Mouse (Mus musculus): ENCODE measurements around the gene Ctr9. TPM values are rescaled to one million over a fixed set of nuclear protein-coding genes. Genes with fewer than 3 reads are reported as not detected.

Gene Ctr9
- total RNA-seq, 1 experiment from 2014 or later: 55.0 TPM

GRCm38 (mm10) chr7:111024068-111024594 is 4.6 kb upstream of the Ctr9 start:
- no peak for ATAC-seq (replicated peaks; ENCODE audit: insufficient number of reproducible peaks, low FRiP score, low TSS enrichment, poor library complexity, severe bottlenecking)

GRCm38 (mm10) chr7:111024912-111025311 is 3.8 kb upstream of the Ctr9 start:
- ATAC-seq (replicated peaks; ENCODE audit: insufficient number of reproducible peaks, low FRiP score, low TSS enrichment, poor library complexity, severe bottlenecking): no peak

- ATAC-seq (replicated peaks; ENCODE audit: insufficient number of reproducible peaks, low FRiP score, low TSS enrichment, poor library complexity, severe bottlenecking): no peak
These were observed 349 bp downstream of the Ctr9 start for GRCm38 (mm10) chr7:111029046-111029553.

- ATAC-seq (replicated peaks; ENCODE audit: insufficient number of reproducible peaks, low FRiP score, low TSS enrichment, poor library complexity, severe bottlenecking): no peak
These were observed 20.2 kb downstream of the Ctr9 start for GRCm38 (mm10) chr7:111048920-111049319.

GRCm38 (mm10) chr7:111049652-111050421 is 21.1 kb downstream of the Ctr9 start:
- peak; percentile 59; the same call in 1 of the 2 replicates for ATAC-seq (replicated peaks; ENCODE audit: insufficient number of reproducible peaks, low FRiP score, low TSS enrichment, poor library complexity, severe bottlenecking)

GRCm38 (mm10) chr7:111055221-111055620 is 26.5 kb downstream of the Ctr9 start:
- no peak for ATAC-seq (replicated peaks; ENCODE audit: insufficient number of reproducible peaks, low FRiP score, low TSS enrichment, poor library complexity, severe bottlenecking)

- no peak for ATAC-seq (replicated peaks; ENCODE audit: insufficient number of reproducible peaks, low FRiP score, low TSS enrichment, poor library complexity, severe bottlenecking)
These were observed 27.4 kb downstream of the Ctr9 start for GRCm38 (mm10) chr7:111055984-111056657.

GRCm38 (mm10) chr7:111059527-111059926 is 30.8 kb downstream of the Ctr9 start:
- no peak for ATAC-seq (replicated peaks; ENCODE audit: insufficient number of reproducible peaks, low FRiP score, low TSS enrichment, poor library complexity, severe bottlenecking)

- ATAC-seq (replicated peaks; ENCODE audit: insufficient number of reproducible peaks, low FRiP score, low TSS enrichment, poor library complexity, severe bottlenecking): no peak
These were observed 34.2 kb downstream of the Ctr9 start for GRCm38 (mm10) chr7:111062971-111063370.

GRCm38 (mm10) chr7:111068181-111068580 is 39.4 kb downstream of the Ctr9 start:
- ATAC-seq (replicated peaks; ENCODE audit: insufficient number of reproducible peaks, low FRiP score, low TSS enrichment, poor library complexity, severe bottlenecking): no peak

- no peak for ATAC-seq (replicated peaks; ENCODE audit: insufficient number of reproducible peaks, low FRiP score, low TSS enrichment, poor library complexity, severe bottlenecking)
These were observed 40.9 kb downstream of the Ctr9 start for GRCm38 (mm10) chr7:111069439-111070166.

- ATAC-seq (replicated peaks; ENCODE audit: insufficient number of reproducible peaks, low FRiP score, low TSS enrichment, poor library complexity, severe bottlenecking): no peak
These were observed 41.4 kb downstream of the Ctr9 start for GRCm38 (mm10) chr7:111070167-111070496.

- no peak for ATAC-seq (replicated peaks; ENCODE audit: insufficient number of reproducible peaks, low FRiP score, low TSS enrichment, poor library complexity, severe bottlenecking)
These were observed 43.7 kb downstream of the Ctr9 start for GRCm38 (mm10) chr7:111072410-111072809.

GRCm38 (mm10) chr7:111075288-111075687 is 46.5 kb downstream of the Ctr9 start:
- ATAC-seq (replicated peaks; ENCODE audit: insufficient number of reproducible peaks, low FRiP score, low TSS enrichment, poor library complexity, severe bottlenecking): no peak

- no peak for ATAC-seq (replicated peaks; ENCODE audit: insufficient number of reproducible peaks, low FRiP score, low TSS enrichment, poor library complexity, severe bottlenecking)
These were observed 49.5 kb downstream of the Ctr9 start for GRCm38 (mm10) chr7:111078271-111078670.

- ATAC-seq (replicated peaks; ENCODE audit: insufficient number of reproducible peaks, low FRiP score, low TSS enrichment, poor library complexity, severe bottlenecking): no peak
These were observed 51.3 kb downstream of the Ctr9 start for GRCm38 (mm10) chr7:111080026-111080425.

GRCm38 (mm10) chr7:111080876-111081275 is 52.1 kb downstream of the Ctr9 start:
- no peak for ATAC-seq (replicated peaks; ENCODE audit: insufficient number of reproducible peaks, low FRiP score, low TSS enrichment, poor library complexity, severe bottlenecking)

GRCm38 (mm10) chr7:111082043-111082821 is 53.5 kb downstream of the Ctr9 start:
- peak; percentile 36 for ATAC-seq (replicated peaks; ENCODE audit: insufficient number of reproducible peaks, low FRiP score, low TSS enrichment, poor library complexity, severe bottlenecking)

Measured in monocyte, adult 5-6 weeks (primary cell).